30 mouse cellular contexts compared by ENCODE assay signal in the genomic region with DNA sequence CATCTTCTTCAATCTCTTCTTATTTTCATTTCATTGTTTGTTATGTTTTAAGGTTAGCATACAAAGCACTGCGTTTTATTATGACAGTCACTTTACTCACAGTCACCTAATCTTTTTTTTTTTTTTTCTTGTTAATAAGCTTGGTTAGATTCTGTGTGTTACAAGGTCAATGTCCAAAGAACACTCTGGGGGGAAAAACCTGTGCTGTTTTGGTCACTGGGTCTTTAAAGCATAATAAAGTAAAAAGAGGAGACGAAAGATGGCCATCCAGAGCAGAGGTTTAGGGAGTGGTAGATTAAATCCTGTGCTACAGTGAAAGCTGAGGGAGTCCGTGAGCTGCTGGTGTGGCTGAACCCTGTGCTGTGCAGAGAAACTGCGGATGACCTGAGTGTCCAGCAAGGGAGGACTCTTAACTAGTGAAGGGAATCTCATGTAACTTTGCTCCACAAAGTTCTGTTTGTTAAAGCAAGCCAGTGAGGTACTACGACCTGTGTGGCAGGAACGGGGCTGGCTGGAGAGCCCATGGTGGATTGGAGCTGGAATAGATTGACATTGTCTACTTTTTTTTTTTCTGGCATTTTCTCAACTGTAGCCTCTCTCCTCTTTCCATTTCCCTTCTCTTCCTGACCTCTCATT. TPM values are rescaled to one million over a fixed set of nuclear protein-coding genes. Genes with fewer than 3 reads are reported as not detected.
DNase-seq lines count a peak whose midpoint lies in the region; ATAC-seq lines count a peak whose summit lies in the region.
"Had no signal": no experiment of that assay in that cellular context is flagged by ENCODE, and none has a peak within 500 bp of the region (broad histone marks: within the 10 kb centered on the region; RNA-seq: fewer than 3 reads in every experiment).

No protein-coding gene starts in this region.

- H3K4me2 ChIP-seq in liver, embryonic 16.5 days (ENCODE audit: low read depth, low read length), result peak overlapping the region; percentile 5; the same call in 1 of the 2 replicates
- no peak overlapping the region for H3K4me2 ChIP-seq in midbrain, embryonic 11.5 days
- H3K4me2 ChIP-seq: forebrain, embryonic 15.5 days; heart, embryonic 12.5 days; lung, embryonic 14.5 days; midbrain, embryonic 13.5 days had no signal

- H3K9me3 ChIP-seq in liver, embryonic 16.5 days (replicated peaks; ENCODE audit: control insufficient read depth, low read length), result no peaks in the 10 kb centered on the region
- no peaks in the 10 kb centered on the region for H3K9me3 ChIP-seq in midbrain, embryonic 11.5 days (ENCODE audit: control insufficient read depth, low read length)
- H3K9me3 ChIP-seq: forebrain, embryonic 15.5 days; heart, embryonic 12.5 days; hindbrain, embryonic 10.5 days; midbrain, embryonic 13.5 days; neural tube, embryonic 12.5 days had no signal

- 51% methylated on average over 6 of the region's 6 CpGs for WGBS in liver, embryonic 16.5 days (ENCODE audit: insufficient replicate concordance)
- 87% methylated on average over 6 of the region's 6 CpGs for WGBS in midbrain, embryonic 11.5 days

- H3K27ac ChIP-seq in liver, embryonic 16.5 days (ENCODE audit: low read length), result peak overlapping the region; percentile 52
- H3K27ac ChIP-seq in midbrain, embryonic 11.5 days (ENCODE audit: low read depth, low read length), result no peak overlapping the region
- H3K27ac ChIP-seq: forebrain, embryonic 15.5 days; hindbrain, embryonic 10.5 days; hindbrain, postnatal 0 days; left cerebral cortex, adult 2 months; midbrain, embryonic 13.5 days; neural tube, embryonic 12.5 days had no signal

- DNase-seq in liver, result no peak
- DNase-seq in kidney, adult 8-10 months, result peak; percentile 40 to 54
- peak; percentile 33 for DNase-seq in kidney, postnatal 14 days
- DNase-seq in midbrain, embryonic 11.5 days (ENCODE audit: low spot score, missing footprints), result no peak
- DNase-seq in urinary bladder, postnatal 25 days (ENCODE audit: low spot score), result no peak
- DNase-seq in layer of hippocampus, postnatal 36 days, result no peak
- DNase-seq: adrenal gland, adult 2 months; cerebellum, adult 11-12 months; cerebellum, postnatal 25 days; gastrocnemius, postnatal 25 days; heart, adult 18-20 months; heart, postnatal 10 days; layer of hippocampus, adult 9-11 months; lung, embryonic 14.5 days; right cerebral cortex, postnatal 14 days; spleen, adult 18-20 months; thymus, postnatal 25 days had no signal

- H3K4me1 ChIP-seq in liver, embryonic 16.5 days (ENCODE audit: control insufficient read depth, low read depth, low read length), result peaks cover 2% of the 10 kb centered on the region; the same call in 1 of the 2 replicates
- H3K4me1 ChIP-seq in midbrain, embryonic 11.5 days (ENCODE audit: control insufficient read depth, insufficient read depth, low read length), result no peaks in the 10 kb centered on the region
- H3K4me1 ChIP-seq: forebrain, embryonic 15.5 days; heart, embryonic 12.5 days; midbrain, embryonic 13.5 days had no signal

- H3K27me3 ChIP-seq in liver, embryonic 16.5 days (ENCODE audit: control insufficient read depth, insufficient read depth, low read depth, low read length), result no peaks in the 10 kb centered on the region
- no peaks in the 10 kb centered on the region for H3K27me3 ChIP-seq in midbrain, embryonic 11.5 days (ENCODE audit: control insufficient read depth, insufficient read depth, low read length)
- H3K27me3 ChIP-seq: forebrain, embryonic 15.5 days; midbrain, embryonic 13.5 days; neural tube, embryonic 12.5 days had no signal

- no peak overlapping the region for H3K9ac ChIP-seq in liver, embryonic 16.5 days (ENCODE audit: low read depth, low read length)
- H3K9ac ChIP-seq in midbrain, embryonic 11.5 days (ENCODE audit: low read length), result no peak overlapping the region
- H3K9ac ChIP-seq: forebrain, embryonic 15.5 days; heart, embryonic 12.5 days; lung, embryonic 14.5 days; midbrain, embryonic 13.5 days; neural tube, embryonic 12.5 days had no signal

- ATAC-seq in liver, embryonic 16.5 days (ENCODE audit: low read depth), result peak; percentile 54
- no peak for ATAC-seq in midbrain, embryonic 11.5 days (ENCODE audit: low FRiP score)
- ATAC-seq: forebrain, embryonic 15.5 days; hindbrain, postnatal 0 days; midbrain, embryonic 13.5 days had no signal

- no peaks in the 10 kb centered on the region for H3K36me3 ChIP-seq in liver, embryonic 16.5 days (ENCODE audit: control insufficient read depth, insufficient read depth)
- no peaks in the 10 kb centered on the region for H3K36me3 ChIP-seq in midbrain, embryonic 11.5 days (ENCODE audit: control insufficient read depth, insufficient read depth, low read length)
- H3K36me3 ChIP-seq: forebrain, embryonic 15.5 days; heart, embryonic 12.5 days; hindbrain, embryonic 10.5 days; midbrain, embryonic 13.5 days; neural tube, embryonic 12.5 days had no signal

- H3K4me3 ChIP-seq in liver, embryonic 16.5 days (ENCODE audit: low read depth, low read length), result no peak overlapping the region
- H3K4me3 ChIP-seq in midbrain, embryonic 11.5 days (ENCODE audit: low read depth, low read length), result no peak overlapping the region
- H3K4me3 ChIP-seq: forebrain, embryonic 15.5 days; heart, embryonic 12.5 days; hindbrain, embryonic 10.5 days; left cerebral cortex, adult 2 months; midbrain, embryonic 13.5 days; neural tube, embryonic 12.5 days had no signal

RNA-seq across cellular contexts. Expression of a gene that starts 2.4 kb away (rescaled TPM):
- polyA plus RNA-seq in liver, embryonic 16.5 days (2015; fragmentation: Nextera tagmentation; extraction: Ambion mirVana), result 0.46 and 0.60 TPM in 2 replicates
- 0.97 and 1.2 TPM in 2 replicates for polyA plus RNA-seq in midbrain, embryonic 11.5 days (2014; fragmentation: Nextera tagmentation; extraction: Ambion mirVana)
- not detected for total RNA-seq in layer of hippocampus, postnatal 36 days (2021)
- total RNA-seq: heart, adult 18-20 months; left cerebral cortex, postnatal 36 days; megakaryocyte, adult 5-6 weeks; MEL; monocyte, adult 5-6 weeks had no signal

RNA-seq across cellular contexts. Expression of a gene that starts 27.1 kb away (rescaled TPM):
- polyA plus RNA-seq in liver, embryonic 16.5 days (2015; fragmentation: Nextera tagmentation; extraction: Ambion mirVana), result 24.0 and 26.6 TPM in 2 replicates
- 10.1 and 11.9 TPM in 2 replicates for polyA plus RNA-seq in midbrain, embryonic 11.5 days (2014; fragmentation: Nextera tagmentation; extraction: Ambion mirVana)
- 10 to 100 TPM; 11.3 to 11.6 TPM for total RNA-seq in layer of hippocampus, postnatal 36 days (2021)
- total RNA-seq: MEL; monocyte, adult 5-6 weeks had no signal

RNA-seq across cellular contexts. Expression of a gene that starts 46.0 kb away (rescaled TPM):
- polyA plus RNA-seq in liver, embryonic 16.5 days (2015; fragmentation: Nextera tagmentation; extraction: Ambion mirVana), result 0.05 TPM in 1 of 2 replicates, not detected in the other
- 0.08 and 0.22 TPM in 2 replicates for polyA plus RNA-seq in midbrain, embryonic 11.5 days (2014; fragmentation: Nextera tagmentation; extraction: Ambion mirVana)
- not detected for total RNA-seq in layer of hippocampus, postnatal 36 days (2021)
- total RNA-seq: adrenal gland, adult 2 months; gastrocnemius, postnatal 25 days; heart, adult 18-20 months; heart, postnatal 10 days; hindbrain, postnatal 0 days; left cerebral cortex, postnatal 36 days; megakaryocyte, adult 5-6 weeks; MEL; monocyte, adult 5-6 weeks had no signal
- polyA plus RNA-seq: C2C12; forebrain, embryonic 15.5 days; heart, embryonic 12.5 days; lung, embryonic 14.5 days; midbrain, embryonic 13.5 days had no signal

Comparison
In these comparisons a context has a peak if more than half of its experiments do, and no peak if none do; other contexts are left out.
1. DNase-seq: peak in kidney, adult 8-10 months (2 of 2) and kidney, postnatal 14 days (single experiment); none in liver (single experiment), midbrain, embryonic 11.5 days (single experiment), urinary bladder, postnatal 25 days (single experiment) and layer of hippocampus, postnatal 36 days (0 of 2).